Mouse (Mus musculus): ENCODE measurements around the gene Asb10. TPM values are rescaled to one million over a fixed set of nuclear protein-coding genes. Genes with fewer than 3 reads are reported as not detected.
A peak's percentile ranks its signal among the peaks of the same experiment; 100 is the strongest.

The Asb10 gene
- polyA plus RNA-seq, 1 experiment from 2014 or later: 0.38 TPM

DNA sequence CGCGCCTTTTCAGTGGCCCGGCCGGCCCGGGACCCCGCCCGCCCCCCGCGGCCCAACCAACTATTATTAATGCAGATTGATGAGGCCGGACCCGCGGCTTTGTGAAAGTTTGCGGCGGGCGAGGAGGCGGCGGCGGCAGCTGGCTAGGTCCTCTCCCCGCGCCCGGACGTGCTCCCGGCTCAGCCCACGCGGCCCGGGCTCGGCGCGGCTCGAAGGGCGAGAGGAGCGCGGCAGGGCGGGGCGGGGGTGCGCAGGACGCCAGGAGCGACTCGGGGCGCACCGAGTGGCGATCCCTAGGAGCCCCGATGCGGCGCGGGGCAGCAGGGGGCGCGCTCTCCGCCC is 13.9 kb downstream of the Asb10 start, which contains the start of gene Gbx1:
Gene Gbx1 (minus strand): TSS at position 314 of the 342 bp plus-strand sequence.
- Histone ChIP-seq H3K4me1 (ENCODE audit: control insufficient read depth, insufficient read depth, low read length) (peaks cover 8% of the 10 kb centered on the region), H3K9me3 (ENCODE audit: control insufficient read depth, low read length) (no peaks in the 10 kb centered on the region), H3K36me3 (ENCODE audit: control insufficient read depth, insufficient read depth, low read length) (no peaks in the 10 kb centered on the region), H3K4me3 (ENCODE audit: low read depth, low read length) (peak within 1 kb of the TSS; percentile 50), H3K27me3 (ENCODE audit: control insufficient read depth, insufficient read depth, low read length) (peaks cover 51% of the 10 kb centered on the region), H3K27ac (ENCODE audit: low read depth, low read length) (no peak within 1 kb of the TSS), H3K4me2 (ENCODE audit: low read depth) (peak within 1 kb of the TSS; percentile 86), H3K9ac (ENCODE audit: low read length) (peak within 1 kb of the TSS; percentile 62)
- peak; percentile 52 for ATAC-seq (ENCODE audit: insufficient read depth, low FRiP score, low TSS enrichment)
- 1% methylated on average over 35 of the region's 49 CpGs for WGBS
- peak; percentile 82 for DNase-seq (ENCODE audit: low spot score)

DNA sequence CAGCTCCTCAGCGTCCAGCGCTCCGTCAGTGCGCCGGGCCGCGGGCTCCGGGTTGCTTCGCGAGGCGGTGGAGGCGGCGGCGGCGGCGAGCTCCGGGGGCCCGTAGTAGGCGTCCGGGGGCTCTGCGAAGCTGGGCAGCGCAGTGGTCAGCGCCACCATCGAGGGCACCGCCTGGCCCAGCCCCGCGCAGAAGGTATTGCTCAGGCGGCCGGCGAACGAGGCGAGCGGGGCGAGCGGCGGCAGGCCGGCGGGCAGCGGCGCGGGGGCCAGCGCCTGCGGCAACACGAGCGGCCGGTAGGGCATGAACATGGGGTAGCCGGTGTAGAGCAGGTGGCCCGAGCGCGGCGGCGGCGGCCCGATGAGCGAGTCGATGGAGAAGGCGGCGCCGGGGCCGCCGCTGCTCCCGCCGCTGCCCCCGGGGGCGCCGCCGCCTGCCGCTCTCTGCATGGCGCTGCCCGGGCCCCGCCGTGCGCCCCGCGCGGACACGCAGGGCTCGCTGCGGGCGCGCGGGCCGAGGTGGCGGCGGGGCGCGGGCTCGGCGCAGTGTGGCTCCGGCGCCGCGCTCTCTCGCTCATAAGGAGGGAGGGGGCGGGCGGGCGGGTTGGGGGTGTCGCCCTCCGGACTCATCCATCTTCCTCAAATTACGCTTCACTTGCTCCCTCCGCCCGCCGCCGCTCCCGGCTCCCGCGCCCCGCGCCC is 14.4 kb downstream of the Asb10 start:
- Histone ChIP-seq H3K9ac (ENCODE audit: low read length) (peak overlapping the region; percentile 62), H3K4me1 (ENCODE audit: control insufficient read depth, insufficient read depth, low read length) (peaks cover 8% of the 10 kb centered on the region), H3K27me3 (ENCODE audit: control insufficient read depth, insufficient read depth, low read length) (peaks cover 52% of the 10 kb centered on the region), H3K36me3 (ENCODE audit: control insufficient read depth, insufficient read depth, low read length) (no peaks in the 10 kb centered on the region), H3K27ac (ENCODE audit: low read depth, low read length) (no peak overlapping the region), H3K4me2 (ENCODE audit: low read depth) (peak overlapping the region; percentile 86), H3K9me3 (ENCODE audit: control insufficient read depth, low read length) (no peaks in the 10 kb centered on the region), H3K4me3 (ENCODE audit: low read depth, low read length) (peak overlapping the region; percentile 50)
- under 1% methylated on average over 83 of the region's 109 CpGs for WGBS
- ATAC-seq (ENCODE audit: insufficient read depth, low FRiP score, low TSS enrichment): peak; percentile 79
- peak; percentile 57 for DNase-seq (ENCODE audit: low spot score)

DNA sequence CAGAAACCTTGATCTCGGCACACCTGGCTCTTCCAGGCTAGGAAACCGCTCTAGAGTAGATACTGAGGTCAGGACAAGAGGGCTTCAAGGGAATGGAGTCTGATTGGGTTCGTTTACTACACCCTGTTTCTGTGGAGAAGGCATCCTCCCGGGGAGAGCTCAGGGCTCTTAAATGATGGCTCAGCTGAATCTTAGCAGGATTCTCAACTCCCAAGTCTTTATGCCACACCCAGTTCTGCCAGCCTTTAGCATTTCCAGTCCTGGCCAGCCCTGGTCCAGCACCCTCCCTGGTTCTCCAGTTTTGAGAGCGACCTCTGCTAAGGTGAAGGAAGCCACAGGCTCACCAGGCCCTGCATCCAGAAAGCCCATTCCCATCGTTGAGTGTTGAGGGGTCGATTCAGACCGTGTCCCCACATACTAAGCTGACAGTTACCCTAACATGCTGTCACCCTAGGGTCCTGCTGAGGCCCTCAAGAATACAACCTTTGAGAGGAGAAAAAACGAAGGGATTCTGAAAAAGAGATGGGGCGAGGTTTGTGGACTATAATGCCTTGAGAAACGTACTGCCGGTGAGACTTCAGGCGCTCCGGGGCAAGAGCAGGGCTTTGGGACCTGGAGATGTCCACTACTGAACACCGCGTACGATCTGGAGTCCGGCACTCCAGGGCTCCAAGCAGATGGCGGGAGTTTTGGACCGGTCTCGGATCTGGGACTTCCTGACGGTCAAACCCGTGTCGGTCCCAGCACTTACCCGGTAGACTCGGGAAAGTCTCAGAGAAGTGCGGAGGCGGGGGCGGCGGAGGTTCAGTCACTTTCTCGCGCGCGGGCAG is 15.2 kb downstream of the Asb10 start:
- Histone ChIP-seq H3K4me1 (ENCODE audit: control insufficient read depth, insufficient read depth, low read length) (peaks cover 8% of the 10 kb centered on the region), H3K4me2 (ENCODE audit: low read depth) (peak overlapping the region; percentile 86), H3K27me3 (ENCODE audit: control insufficient read depth, insufficient read depth, low read length) (peaks cover 53% of the 10 kb centered on the region), H3K36me3 (ENCODE audit: control insufficient read depth, insufficient read depth, low read length) (no peaks in the 10 kb centered on the region), H3K9ac (ENCODE audit: low read length) (peak overlapping the region; percentile 62), H3K4me3 (ENCODE audit: low read depth, low read length) (peak overlapping the region; percentile 50), H3K9me3 (ENCODE audit: control insufficient read depth, low read length) (no peaks in the 10 kb centered on the region), H3K27ac (ENCODE audit: low read depth, low read length) (no peak overlapping the region)
- DNase-seq (ENCODE audit: low spot score): no peak
- 3% methylated on average over 34 of the region's 34 CpGs for WGBS
- 0 out of 2 replicates have a peak, but pooled peaks have one; percentile 2 for ATAC-seq (ENCODE audit: insufficient read depth, low FRiP score, low TSS enrichment)

DNA sequence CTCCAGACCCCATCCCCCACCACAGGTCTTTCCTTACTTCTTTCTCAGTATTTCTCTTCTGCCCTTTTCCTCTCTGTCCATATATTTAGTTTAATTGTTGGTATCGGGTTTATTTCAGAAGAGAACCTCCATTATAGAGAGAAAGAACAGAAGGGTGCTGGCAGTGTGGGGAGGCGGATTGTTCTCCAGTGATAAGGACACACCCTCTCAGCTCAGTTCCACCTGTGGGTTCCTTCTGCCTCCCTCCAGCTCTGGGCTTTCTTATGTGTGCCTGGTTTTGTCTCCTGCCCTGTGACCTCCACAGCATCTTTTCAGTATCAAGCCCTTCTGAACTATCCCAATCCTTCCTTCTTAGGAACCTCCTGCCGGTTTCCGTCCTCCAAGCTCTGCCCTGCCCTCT is 16.3 kb downstream of the Asb10 start:
- Histone ChIP-seq H3K9ac (ENCODE audit: low read length) (no peak overlapping the region), H3K4me2 (ENCODE audit: low read depth) (peak overlapping the region; percentile 21; the same call in 1 of the 2 replicates), H3K4me1 (ENCODE audit: control insufficient read depth, insufficient read depth, low read length) (peaks cover 8% of the 10 kb centered on the region), H3K36me3 (ENCODE audit: control insufficient read depth, insufficient read depth, low read length) (no peaks in the 10 kb centered on the region), H3K9me3 (ENCODE audit: control insufficient read depth, low read length) (no peaks in the 10 kb centered on the region), H3K27ac (ENCODE audit: low read depth, low read length) (no peak overlapping the region), H3K27me3 (ENCODE audit: control insufficient read depth, insufficient read depth, low read length) (peaks cover 53% of the 10 kb centered on the region), H3K4me3 (ENCODE audit: low read depth, low read length) (no peak overlapping the region)
- ATAC-seq (ENCODE audit: insufficient read depth, low FRiP score, low TSS enrichment) (no peak), DNase-seq (ENCODE audit: low spot score) (no peak)
- WGBS: 19% methylated on average over 4 of the region's 4 CpGs

DNA sequence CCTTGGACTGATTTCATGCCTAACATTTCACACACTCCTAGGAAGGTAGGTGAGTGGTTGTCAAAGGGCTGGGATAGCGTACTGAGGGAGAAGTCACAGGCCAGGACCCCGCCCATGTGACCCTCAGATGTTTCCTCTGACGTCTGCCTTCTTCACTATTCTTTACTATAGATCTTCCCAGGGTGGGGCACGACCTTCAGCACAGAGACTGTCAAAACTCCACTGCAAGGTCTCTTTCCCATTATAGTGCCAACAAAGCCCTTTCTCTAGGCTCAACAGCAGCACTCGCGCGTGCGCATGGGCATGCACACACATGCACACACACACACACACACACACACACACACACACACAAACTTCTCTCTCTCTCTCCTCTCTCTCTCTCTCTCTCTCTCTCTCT is 17.0 kb downstream of the Asb10 start:
- Histone ChIP-seq H3K4me1 (ENCODE audit: control insufficient read depth, insufficient read depth, low read length) (peaks cover 8% of the 10 kb centered on the region), H3K27me3 (ENCODE audit: control insufficient read depth, insufficient read depth, low read length) (peaks cover 49% of the 10 kb centered on the region), H3K36me3 (ENCODE audit: control insufficient read depth, insufficient read depth, low read length) (no peaks in the 10 kb centered on the region), H3K9me3 (ENCODE audit: control insufficient read depth, low read length) (no peaks in the 10 kb centered on the region), H3K4me3 (ENCODE audit: low read depth, low read length) (no peak overlapping the region), H3K27ac (ENCODE audit: low read depth, low read length) (no peak overlapping the region), H3K9ac (ENCODE audit: low read length) (no peak overlapping the region), H3K4me2 (ENCODE audit: low read depth) (no peak overlapping the region)
- ATAC-seq (ENCODE audit: insufficient read depth, low FRiP score, low TSS enrichment): no peak
- DNase-seq (ENCODE audit: low spot score): no peak
- WGBS: 32% methylated on average over 8 of the region's 8 CpGs

DNA sequence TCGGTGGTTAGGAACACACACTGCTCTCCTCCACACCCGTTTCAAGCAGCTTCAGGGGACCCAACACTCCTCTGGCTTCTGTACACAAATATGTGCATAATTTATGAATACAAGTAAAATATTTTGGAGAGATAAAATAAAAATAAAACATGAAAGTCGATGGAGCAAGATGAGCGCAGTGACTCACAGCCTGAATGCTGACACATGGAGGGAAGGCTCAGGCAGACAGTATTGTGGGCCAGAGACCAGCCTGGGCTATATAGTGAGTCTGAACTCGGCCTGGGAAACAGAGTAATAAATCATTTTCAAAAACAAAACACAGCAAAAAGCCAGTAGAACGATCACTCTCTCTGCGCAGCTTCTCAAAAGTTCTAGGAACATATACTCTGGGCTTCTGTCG is 19.4 kb downstream of the Asb10 start:
- ATAC-seq (ENCODE audit: insufficient read depth, low FRiP score, low TSS enrichment) (no peak), DNase-seq (ENCODE audit: low spot score) (no peak)
- Histone ChIP-seq H3K4me3 (ENCODE audit: low read depth, low read length) (no peak overlapping the region), H3K4me1 (ENCODE audit: control insufficient read depth, insufficient read depth, low read length) (no peaks in the 10 kb centered on the region), H3K4me2 (ENCODE audit: low read depth) (no peak overlapping the region), H3K36me3 (ENCODE audit: control insufficient read depth, insufficient read depth, low read length) (no peaks in the 10 kb centered on the region), H3K27ac (ENCODE audit: low read depth, low read length) (no peak overlapping the region), H3K27me3 (ENCODE audit: control insufficient read depth, insufficient read depth, low read length) (peaks cover 30% of the 10 kb centered on the region), H3K9ac (ENCODE audit: low read length) (no peak overlapping the region), H3K9me3 (ENCODE audit: control insufficient read depth, low read length) (no peaks in the 10 kb centered on the region)
- WGBS: 62% methylated on average over 8 of the region's 8 CpGs

DNA sequence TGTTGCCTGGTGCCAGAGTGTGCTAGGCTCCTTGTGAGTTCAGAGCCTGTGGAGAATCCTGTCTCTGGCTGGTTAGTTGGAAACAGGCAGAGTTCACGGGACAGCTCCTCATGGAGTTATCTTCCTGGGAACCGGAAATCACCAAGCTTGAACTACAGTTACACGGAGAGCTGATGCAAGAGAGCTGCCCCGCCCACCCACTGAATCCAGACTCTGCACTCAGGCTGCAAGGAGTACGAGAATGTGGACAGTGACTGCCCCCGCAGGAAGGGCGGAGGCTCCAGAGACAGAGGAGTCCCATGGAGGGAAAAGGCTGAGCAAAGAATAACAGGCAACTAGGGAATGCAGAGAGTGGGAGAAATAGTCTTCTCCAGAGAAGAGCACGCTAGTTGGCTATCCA is 28.5 kb downstream of the Asb10 start:
- Histone ChIP-seq H3K27me3 (ENCODE audit: control insufficient read depth, insufficient read depth, low read length) (no peaks in the 10 kb centered on the region), H3K27ac (ENCODE audit: low read depth, low read length) (no peak overlapping the region), H3K9ac (ENCODE audit: low read length) (no peak overlapping the region), H3K9me3 (ENCODE audit: control insufficient read depth, low read length) (no peaks in the 10 kb centered on the region), H3K4me3 (ENCODE audit: low read depth, low read length) (no peak overlapping the region), H3K4me2 (ENCODE audit: low read depth) (no peak overlapping the region), H3K36me3 (ENCODE audit: control insufficient read depth, insufficient read depth, low read length) (no peaks in the 10 kb centered on the region), H3K4me1 (ENCODE audit: control insufficient read depth, insufficient read depth, low read length) (no peaks in the 10 kb centered on the region)
- DNase-seq (ENCODE audit: low spot score) (no peak), ATAC-seq (ENCODE audit: insufficient read depth, low FRiP score, low TSS enrichment) (no peak)
- WGBS: 58% methylated on average over 8 of the region's 8 CpGs

DNA sequence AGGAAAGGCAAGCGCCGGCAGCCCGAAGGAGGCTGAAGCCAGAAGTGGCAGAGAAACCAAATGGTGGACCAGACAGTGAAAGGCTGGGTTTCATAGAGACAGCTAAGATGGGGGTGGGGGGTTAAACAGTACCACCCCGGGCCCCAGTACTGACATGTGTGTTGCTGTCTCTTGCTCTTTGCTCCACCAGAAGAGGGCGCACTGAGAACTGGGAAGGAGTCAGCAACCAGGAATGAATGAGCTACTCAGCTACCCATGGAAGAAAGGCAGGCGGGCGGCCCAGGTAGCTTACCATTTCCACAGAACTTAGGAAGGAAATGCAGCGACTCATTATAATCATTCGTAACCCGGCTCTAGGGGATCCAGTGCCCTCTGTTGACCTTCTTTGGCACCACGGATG is 30.1 kb downstream of the Asb10 start:
- Histone ChIP-seq H3K9ac (ENCODE audit: low read length) (no peak overlapping the region), H3K27ac (ENCODE audit: low read depth, low read length) (0 out of 2 replicates have a peak overlapping the region, but pooled peaks have one; percentile 34), H3K27me3 (ENCODE audit: control insufficient read depth, insufficient read depth, low read length) (no peaks in the 10 kb centered on the region), H3K36me3 (ENCODE audit: control insufficient read depth, insufficient read depth, low read length) (no peaks in the 10 kb centered on the region), H3K4me3 (ENCODE audit: low read depth, low read length) (no peak overlapping the region), H3K4me2 (ENCODE audit: low read depth) (no peak overlapping the region), H3K4me1 (ENCODE audit: control insufficient read depth, insufficient read depth, low read length) (no peaks in the 10 kb centered on the region), H3K9me3 (ENCODE audit: control insufficient read depth, low read length) (no peaks in the 10 kb centered on the region)
- 42% methylated on average over 11 of the region's 11 CpGs for WGBS
- DNase-seq (ENCODE audit: low spot score) (no peak), ATAC-seq (ENCODE audit: insufficient read depth, low FRiP score, low TSS enrichment) (no peak)
